Mouse (Mus musculus) midbrain, embryonic 10.5 days (tissue): ENCODE data around the gene Chst8. TPM values are rescaled to one million over a fixed set of nuclear protein-coding genes. Genes with fewer than 3 reads are reported as not detected.

Source experiments
- DNase-seq: peaks from one replicate; pipeline ENCODE4 v3.0.0-alpha.2; 2017; ENCODE audit warnings: low spot score
- H3K27ac ChIP-seq: fragments of 300-500 bp; sonication (generic); replicated peaks from 2 replicates; pipeline ENCODE4 v1.5.1; 2016; ENCODE audit warnings: mild to moderate bottlenecking
- H3K27me3 ChIP-seq: fragments of 300-500 bp; sonication (generic); 2 replicates; pipeline ENCODE4 v1.6.1; 2016; ENCODE audit warnings: low read depth, mild to moderate bottlenecking; ENCODE audit not compliant: poor library complexity, severe bottlenecking
- H3K36me3 ChIP-seq: fragments of 300-500 bp; sonication (generic); 2 replicates; pipeline ENCODE4 v1.6.1; 2016; ENCODE audit warnings: mild to moderate bottlenecking, moderate library complexity
- H3K4me1 ChIP-seq: fragments of 300-500 bp; sonication (generic); 2 replicates; pipeline ENCODE4 v1.6.1; 2016
- H3K4me3 ChIP-seq: fragments of 300-500 bp; sonication (generic); 2 replicates; pipeline ENCODE4 v1.5.1; 2016; ENCODE audit warnings: mild to moderate bottlenecking, moderate library complexity
- H3K9me3 ChIP-seq: fragments of 300-500 bp; sonication (generic); replicated peaks from 2 replicates; pipeline ENCODE4 v1.6.1; 2016; ENCODE audit warnings: mild to moderate bottlenecking
- WGBS: fragments of 180-500 bp; shearing (Covaris S2); methylation state at CpG from one replicate; pipeline ENCODE4 v1.1.7; 2016; 5-methylcytosine and 5-hydroxymethylcytosine counted together
- polyA plus RNA-seq: library from polyadenylated mRNA; unstranded; fragments of >200 nt; fragmentation: Nextera tagmentation; extraction: Ambion mirVana; gene quantifications from 2 replicates; pipeline ENCODE4 v1.2.1, GENCODE M21; 2016

Gene Chst8
- polyA plus RNA-seq, 1 experiment from 2014 or later, result 5.3 TPM

GRCm38 (mm10) chr7:34819796-34820195, 7.3 kb upstream of the Chst8 start:
- Histone ChIP-seq H3K4me1 (peaks cover 13% of the 10 kb centered on the region), H3K9me3 (no peaks in the 10 kb centered on the region), H3K36me3 (no peaks in the 10 kb centered on the region), H3K4me3 (no peak overlapping the region), H3K27me3 (peaks cover 5% of the 10 kb centered on the region), H3K27ac (no peak overlapping the region)
- DNase-seq, result no peak
- 89% methylated on average over 18 of the region's 18 CpGs for WGBS

GRCm38 (mm10) chr7:34818660-34819059, 6.1 kb upstream of the Chst8 start:
- Histone ChIP-seq H3K4me1 (peaks cover 9% of the 10 kb centered on the region), H3K9me3 (no peaks in the 10 kb centered on the region), H3K4me3 (no peak overlapping the region), H3K36me3 (no peaks in the 10 kb centered on the region), H3K27ac (no peak overlapping the region), H3K27me3 (peaks cover 17% of the 10 kb centered on the region)
- no peak for DNase-seq
- WGBS, result 75% methylated on average over 5 of the region's 5 CpGs

GRCm38 (mm10) chr7:34816981-34817380, 4.5 kb upstream of the Chst8 start:
- WGBS, result 92% methylated on average over 7 of the region's 7 CpGs
- Histone ChIP-seq H3K36me3 (no peaks in the 10 kb centered on the region), H3K4me1 (peaks cover 22% of the 10 kb centered on the region), H3K4me3 (no peak overlapping the region), H3K27ac (no peak overlapping the region), H3K9me3 (no peaks in the 10 kb centered on the region), H3K27me3 (peaks cover 33% of the 10 kb centered on the region)
- DNase-seq, result no peak

- Histone ChIP-seq H3K27ac (no peak overlapping the region), H3K9me3 (no peaks in the 10 kb centered on the region), H3K27me3 (peaks cover 55% of the 10 kb centered on the region), H3K36me3 (no peaks in the 10 kb centered on the region), H3K4me3 (no peak overlapping the region), H3K4me1 (peaks cover 32% of the 10 kb centered on the region)
- WGBS, result 84% methylated on average over 3 of the region's 3 CpGs
- no peak for DNase-seq
Observed at GRCm38 (mm10) chr7:34814801-34815200, 2.3 kb upstream of the Chst8 start.

- Histone ChIP-seq H3K4me3 (peak overlapping the region; percentile 73), H3K27me3 (peaks cover 82% of the 10 kb centered on the region), H3K9me3 (no peaks in the 10 kb centered on the region), H3K36me3 (no peaks in the 10 kb centered on the region), H3K27ac (peak overlapping the region; percentile 81), H3K4me1 (peaks cover 37% of the 10 kb centered on the region)
- peak; percentile 46 for DNase-seq
- WGBS, result under 1% methylated on average over 66 of the region's 66 CpGs
Observed at GRCm38 (mm10) chr7:34811531-34812526, 682 bp downstream of the Chst8 start.

GRCm38 (mm10) chr7:34811060-34811459, 1.5 kb downstream of the Chst8 start:
- peak; percentile 19 for DNase-seq
- no peaks in the 10 kb centered on the region for H3K9me3 ChIP-seq
- H3K27ac ChIP-seq, result no peak overlapping the region
- 3% methylated on average over 10 of the region's 10 CpGs for WGBS
- peak overlapping the region; percentile 73 for H3K4me3 ChIP-seq
- H3K36me3 ChIP-seq, result no peaks in the 10 kb centered on the region
- peaks cover 85% of the 10 kb centered on the region for H3K27me3 ChIP-seq
- peaks cover 37% of the 10 kb centered on the region for H3K4me1 ChIP-seq

- H3K27me3 ChIP-seq, result peaks cover 54% of the 10 kb centered on the region
- H3K27ac ChIP-seq, result no peak overlapping the region
- no peaks in the 10 kb centered on the region for H3K36me3 ChIP-seq
- H3K4me1 ChIP-seq, result peaks cover 31% of the 10 kb centered on the region
- H3K4me3 ChIP-seq, result no peak overlapping the region
- no peak for DNase-seq
- no peaks in the 10 kb centered on the region for H3K9me3 ChIP-seq
- 80% methylated on average over 6 of the region's 6 CpGs for WGBS
Observed at GRCm38 (mm10) chr7:34806307-34806706, 6.2 kb downstream of the Chst8 start.

GRCm38 (mm10) chr7:34805691-34806205, 6.8 kb downstream of the Chst8 start:
- H3K36me3 ChIP-seq, result no peaks in the 10 kb centered on the region
- no peak overlapping the region for H3K4me3 ChIP-seq
- H3K9me3 ChIP-seq, result no peaks in the 10 kb centered on the region
- H3K27me3 ChIP-seq, result peaks cover 52% of the 10 kb centered on the region
- DNase-seq, result no peak
- peaks cover 25% of the 10 kb centered on the region for H3K4me1 ChIP-seq
- 87% methylated on average over 3 of the region's 3 CpGs for WGBS
- no peak overlapping the region for H3K27ac ChIP-seq

- peaks cover 26% of the 10 kb centered on the region for H3K4me1 ChIP-seq
- no peaks in the 10 kb centered on the region for H3K9me3 ChIP-seq
- WGBS, result 89% methylated on average over 2 of the region's 2 CpGs
- no peak for DNase-seq
- H3K27me3 ChIP-seq, result peaks cover 45% of the 10 kb centered on the region
- H3K4me3 ChIP-seq, result no peak overlapping the region
- H3K27ac ChIP-seq, result no peak overlapping the region
- no peaks in the 10 kb centered on the region for H3K36me3 ChIP-seq
Observed at GRCm38 (mm10) chr7:34805042-34805441, 7.5 kb downstream of the Chst8 start.

GRCm38 (mm10) chr7:34799950-34800511, 12.5 kb downstream of the Chst8 start:
- peak; percentile 31 for DNase-seq
- H3K9me3 ChIP-seq, result no peaks in the 10 kb centered on the region
- H3K36me3 ChIP-seq, result no peaks in the 10 kb centered on the region
- peak overlapping the region; percentile 53 for H3K27ac ChIP-seq
- H3K27me3 ChIP-seq, result peaks cover 8% of the 10 kb centered on the region; the same call in 1 of the 2 replicates
- no peak overlapping the region for H3K4me3 ChIP-seq
- 68% methylated on average over 13 of the region's 13 CpGs for WGBS
- H3K4me1 ChIP-seq, result peaks cover 44% of the 10 kb centered on the region

- Histone ChIP-seq H3K4me1 (peaks cover 38% of the 10 kb centered on the region), H3K27ac (peak overlapping the region; percentile 53), H3K36me3 (no peaks in the 10 kb centered on the region), H3K4me3 (no peak overlapping the region), H3K9me3 (no peaks in the 10 kb centered on the region), H3K27me3 (peaks cover 8% of the 10 kb centered on the region; the same call in 1 of the 2 replicates)
- 43% methylated on average over 3 of the region's 3 CpGs for WGBS
- no peak for DNase-seq
Observed at GRCm38 (mm10) chr7:34799404-34799771, 13.1 kb downstream of the Chst8 start.

GRCm38 (mm10) chr7:34798441-34799403, 13.8 kb downstream of the Chst8 start:
- Histone ChIP-seq H3K9me3 (no peaks in the 10 kb centered on the region), H3K36me3 (no peaks in the 10 kb centered on the region), H3K27me3 (peaks cover 8% of the 10 kb centered on the region; the same call in 1 of the 2 replicates), H3K4me1 (peaks cover 32% of the 10 kb centered on the region), H3K27ac (0 out of 2 replicates have a peak overlapping the region, but pooled peaks have one; percentile 53), H3K4me3 (no peak overlapping the region)
- no peak for DNase-seq
- 17% methylated on average over 11 of the region's 11 CpGs for WGBS
